Mouse (Mus musculus) intestine, postnatal 0 days (tissue): ENCODE results near the gene 1700080E11Rik. TPM values are rescaled to one million over a fixed set of nuclear protein-coding genes. Genes with fewer than 3 reads are reported as not detected.

Experiments
- ATAC-seq: fragments of 200-750 bp; cut with Nextera tagmentation; 2 replicates; pipeline ENCODE4 v1.8.0; 2017; ENCODE audit warnings: mild to moderate bottlenecking, moderate TSS enrichment, moderate library complexity
- H3K27ac ChIP-seq: fragments of 300-500 bp; sonication (generic); 2 replicates; pipeline ENCODE4 v1.5.1; 2014; ENCODE audit warnings: mild to moderate bottlenecking, low read depth, low read length, moderate library complexity
- H3K27me3 ChIP-seq: fragments of 300-500 bp; sonication (generic); replicated peaks from 2 replicates; pipeline ENCODE4 v1.6.1; 2014; ENCODE audit warnings: low read length, mixed read lengths; ENCODE audit not compliant: control insufficient read depth, insufficient read depth
- H3K36me3 ChIP-seq: fragments of 300-500 bp; sonication (generic); 2 replicates; pipeline ENCODE4 v1.6.1; 2014; ENCODE audit warnings: mild to moderate bottlenecking, moderate library complexity; ENCODE audit not compliant: control insufficient read depth, insufficient read depth
- H3K4me1 ChIP-seq: fragments of 300-500 bp; sonication (generic); replicated peaks from 2 replicates; pipeline ENCODE4 v1.6.1; 2014; ENCODE audit warnings: antibody characterized with exemption, low read length, mixed read lengths; ENCODE audit not compliant: control insufficient read depth, insufficient read depth
- H3K4me2 ChIP-seq: fragments of 300-500 bp; sonication (generic); replicated peaks from 2 replicates; pipeline ENCODE4 v1.6.1; 2014; ENCODE audit warnings: low read depth, mild to moderate bottlenecking, moderate library complexity
- H3K4me3 ChIP-seq: fragments of 300-500 bp; sonication (generic); 2 replicates; pipeline ENCODE4 v1.5.1; 2014; ENCODE audit warnings: low read depth, low read length
- H3K9ac ChIP-seq: fragments of 300-500 bp; sonication (generic); 2 replicates; pipeline ENCODE4 v1.6.1; 2014; ENCODE audit warnings: mild to moderate bottlenecking, low read depth, low read length
- H3K9me3 ChIP-seq: fragments of 300-500 bp; sonication (generic); 2 replicates; pipeline ENCODE4 v1.6.1; 2016; ENCODE audit warnings: mixed run types; ENCODE audit not compliant: control insufficient read depth
- CTCF ChIP-seq: sonication (generic); IDR thresholded peaks from 2 replicates; pipeline ENCODE4 v1.5.1; 2016; ENCODE audit warnings: low read depth, mild to moderate bottlenecking, control low read depth, antibody characterized with exemption, moderate library complexity
- WGBS: fragments of 180-500 bp; shearing (Covaris S2); extraction: QIAGEN DNeasy Blood & Tissue Kit; methylation state at CpG from one replicate; pipeline ENCODE4 v1.1.7; 2014; 5-methylcytosine and 5-hydroxymethylcytosine counted together
- polyA plus RNA-seq: library from polyadenylated mRNA; unstranded; fragments of >200 nt; fragmentation: Nextera tagmentation; extraction: Ambion mirVana; gene quantifications from 2 replicates; pipeline ENCODE4 v1.2.1, GENCODE M21; 2015

1700080E11Rik gene
- not detected in 2 replicates for polyA plus RNA-seq

GRCm38 (mm10) chr9:105144992-105145391, at the start of gene 1700080E11Rik:
1700080E11Rik (minus strand) TSS chr9:105145092.
- no peak within 1 kb of the TSS for H3K9ac ChIP-seq
- TF ChIP-seq CTCF = no peak
- H3K27ac ChIP-seq = no peak within 1 kb of the TSS
- H3K4me1 ChIP-seq = no peaks in the 10 kb centered on the region
- no peak within 1 kb of the TSS for H3K4me2 ChIP-seq
- no peak for ATAC-seq
- H3K4me3 ChIP-seq = no peak within 1 kb of the TSS
- WGBS = 63% methylated on average over 6 of the region's 6 CpGs
- no peaks in the 10 kb centered on the region for H3K36me3 ChIP-seq
- no peaks in the 10 kb centered on the region for H3K9me3 ChIP-seq
- H3K27me3 ChIP-seq = no peaks in the 10 kb centered on the region

GRCm38 (mm10) chr9:105186725-105187124, 41.8 kb upstream of the 1700080E11Rik start:
- H3K4me1 ChIP-seq = no peaks in the 10 kb centered on the region
- H3K9ac ChIP-seq = no peak overlapping the region
- no peaks in the 10 kb centered on the region for H3K36me3 ChIP-seq
- H3K27me3 ChIP-seq = no peaks in the 10 kb centered on the region
- H3K4me2 ChIP-seq = no peak overlapping the region
- no peak overlapping the region for H3K27ac ChIP-seq
- no peak overlapping the region for H3K4me3 ChIP-seq
- TF ChIP-seq CTCF = no peak
- 73% methylated on average over 3 of the region's 3 CpGs for WGBS
- H3K9me3 ChIP-seq = no peaks in the 10 kb centered on the region
- no peak for ATAC-seq

- no peak overlapping the region for H3K27ac ChIP-seq
- no peak overlapping the region for H3K4me3 ChIP-seq
- ATAC-seq = no peak
- 88% methylated on average over 3 of the region's 3 CpGs for WGBS
- no peak overlapping the region for H3K4me2 ChIP-seq
- no peak for TF ChIP-seq CTCF
- H3K9me3 ChIP-seq = no peaks in the 10 kb centered on the region
- H3K9ac ChIP-seq = no peak overlapping the region
- no peaks in the 10 kb centered on the region for H3K36me3 ChIP-seq
- no peaks in the 10 kb centered on the region for H3K27me3 ChIP-seq
- no peaks in the 10 kb centered on the region for H3K4me1 ChIP-seq
Observed at GRCm38 (mm10) chr9:105182392-105182791, 37.5 kb upstream of the 1700080E11Rik start.

- Histone ChIP-seq H3K27ac (peak overlapping the region; percentile 60), H3K4me2 (peak overlapping the region; percentile 49)
- ATAC-seq = peak; percentile 97
Observed at GRCm38 (mm10) chr9:105139204-105139603, 5.7 kb downstream of the 1700080E11Rik start.

GRCm38 (mm10) chr9:105136404-105136803, 8.5 kb downstream of the 1700080E11Rik start:
- WGBS = 54% methylated on average over 1 of the region's 1 CpGs
- no peaks in the 10 kb centered on the region for H3K27me3 ChIP-seq
- no peaks in the 10 kb centered on the region for H3K36me3 ChIP-seq
- no peaks in the 10 kb centered on the region for H3K9me3 ChIP-seq
- 0 out of 2 replicates have a peak, but pooled peaks cover 7% of the 10 kb centered on the region for H3K4me1 ChIP-seq
- H3K4me2 ChIP-seq = no peak overlapping the region
- no peak overlapping the region for H3K9ac ChIP-seq
- no peak overlapping the region for H3K27ac ChIP-seq
- ATAC-seq = no peak
- TF ChIP-seq CTCF = no peak
- no peak overlapping the region for H3K4me3 ChIP-seq

More at GRCm38 (mm10) chr9:105139204-105139603, 5.7 kb downstream of the 1700080E11Rik start:
- Histone ChIP-seq H3K4me3 (no peak overlapping the region), H3K9ac (no peak overlapping the region), H3K27me3 (no peaks in the 10 kb centered on the region), H3K4me1 (0 out of 2 replicates have a peak, but pooled peaks cover 7% of the 10 kb centered on the region), H3K9me3 (no peaks in the 10 kb centered on the region), H3K36me3 (no peaks in the 10 kb centered on the region)
- TF ChIP-seq CTCF = no peak
- WGBS = 28% methylated on average over 6 of the region's 6 CpGs

GRCm38 (mm10) chr9:105134536-105134935, 10.4 kb downstream of the 1700080E11Rik start:
- no peak overlapping the region for H3K9ac ChIP-seq

More at GRCm38 (mm10) chr9:105134536-105134935, 10.4 kb downstream of the 1700080E11Rik start:
- no peak for ATAC-seq
- H3K27me3 ChIP-seq = no peaks in the 10 kb centered on the region
- no peaks in the 10 kb centered on the region for H3K36me3 ChIP-seq
- TF ChIP-seq CTCF = no peak
- no peak overlapping the region for H3K4me2 ChIP-seq
- no peak overlapping the region for H3K4me3 ChIP-seq
- 0 out of 2 replicates have a peak, but pooled peaks cover 15% of the 10 kb centered on the region for H3K4me1 ChIP-seq
- WGBS = 79% methylated on average over 5 of the region's 5 CpGs
- H3K9me3 ChIP-seq = no peaks in the 10 kb centered on the region
- no peak overlapping the region for H3K27ac ChIP-seq
